Mouse (Mus musculus) ES-E14 (cell line): ENCODE measurements at regions not wholly inside any gene's neighbourhood (a gene's known extent, or its start where the extent isn't known, plus 50 kb on each side); places are given as distances from the start of the nearest gene placed in this dataset.

Source experiments
- DNase-seq: peaks from one replicate; pipeline ENCODE4 v3.0.0-alpha.2; 2013; ENCODE audit warnings: low read depth, low spot score
- H3K27ac ChIP-seq: 2 replicates; pipeline ENCODE4 v1.5.1; 2012; ENCODE audit warnings: low read depth, mild to moderate bottlenecking, low read length, moderate library complexity, mixed read lengths; ENCODE audit not compliant: poor library complexity, insufficient read depth, severe bottlenecking
- H3K36me3 ChIP-seq: 2 replicates; pipeline ENCODE4 v1.6.1; 2012; ENCODE audit warnings: mild to moderate bottlenecking, low read length, moderate library complexity, mixed read lengths; ENCODE audit not compliant: control insufficient read depth, poor library complexity, insufficient read depth, severe bottlenecking
- H3K4me1 ChIP-seq, 2 experiments: fragments of 150-350 bp in 1 of 2; sonication (generic) in 1 of 2; 2 replicates each; pipeline ENCODE4 v1.6.1; 2012; ENCODE audit warnings: low read length in 2 of 2, mild to moderate bottlenecking in 1 of 2, mixed read lengths in 1 of 2; ENCODE audit not compliant: control insufficient read depth in 2 of 2, insufficient read depth in 2 of 2, poor library complexity in 1 of 2
- H3K4me3 ChIP-seq, 2 experiments: fragments of 150-350 bp in 1 of 2; sonication (generic) in 1 of 2; 2 replicates each; pipeline ENCODE4 v1.5.1; 2012; ENCODE audit warnings: low read length in 2 of 2, low read depth in 1 of 2, mild to moderate bottlenecking in 1 of 2, mixed read lengths in 1 of 2; ENCODE audit not compliant: insufficient read depth in 1 of 2, poor library complexity in 1 of 2, severe bottlenecking in 1 of 2
- H3K9ac ChIP-seq: 2 replicates; pipeline ENCODE4 v1.6.1; 2012; ENCODE audit warnings: low read depth, mild to moderate bottlenecking, low read length, mixed read lengths; ENCODE audit not compliant: poor library complexity, insufficient read depth, severe bottlenecking
- H3K9me3 ChIP-seq: fragments of 150-350 bp; sonication (generic); 2 replicates; pipeline ENCODE4 v1.6.1; 2012; ENCODE audit warnings: low read depth, mild to moderate bottlenecking, low read length; ENCODE audit not compliant: control insufficient read depth, insufficient read depth
- CHD2 ChIP-seq: IDR thresholded peaks from 2 replicates; pipeline ENCODE4 v1.6.1; 2014; ENCODE audit warnings: mild to moderate bottlenecking, low read depth, low read length, inconsistent platforms
- HCFC1 ChIP-seq: IDR thresholded peaks from 2 replicates; pipeline ENCODE4 v1.6.1; 2012; ENCODE audit warnings: low read length, inconsistent platforms, borderline replicate concordance; ENCODE audit not compliant: insufficient read depth
- MAFK ChIP-seq: IDR thresholded peaks from 2 replicates; pipeline ENCODE4 v1.6.1; 2014; ENCODE audit warnings: mild to moderate bottlenecking, low read depth, low read length, inconsistent platforms; ENCODE audit not compliant: insufficient read depth
- ZC3H11A ChIP-seq: IDR thresholded peaks from 2 replicates; pipeline ENCODE4 v1.6.1; 2012; ENCODE audit warnings: low read depth, mild to moderate bottlenecking, inconsistent platforms, low read length, borderline replicate concordance
- ZNF384 ChIP-seq: IDR thresholded peaks from 2 replicates; pipeline ENCODE4 v1.6.1; 2012; ENCODE audit warnings: low read depth, low read length, inconsistent platforms
- in situ Hi-C, 2 experiments: fragments of 600-800 bp; cut with MboI; formaldehyde crosslinking; loops; one replicate each; pipeline ENCODE4 v1.15.1; 2025; ENCODE audit warnings: low sequenced_read_pairs in 2 of 2, inconsistent platforms in 1 of 2; ENCODE audit not compliant: unreplicated experiment in 2 of 2

DNA sequence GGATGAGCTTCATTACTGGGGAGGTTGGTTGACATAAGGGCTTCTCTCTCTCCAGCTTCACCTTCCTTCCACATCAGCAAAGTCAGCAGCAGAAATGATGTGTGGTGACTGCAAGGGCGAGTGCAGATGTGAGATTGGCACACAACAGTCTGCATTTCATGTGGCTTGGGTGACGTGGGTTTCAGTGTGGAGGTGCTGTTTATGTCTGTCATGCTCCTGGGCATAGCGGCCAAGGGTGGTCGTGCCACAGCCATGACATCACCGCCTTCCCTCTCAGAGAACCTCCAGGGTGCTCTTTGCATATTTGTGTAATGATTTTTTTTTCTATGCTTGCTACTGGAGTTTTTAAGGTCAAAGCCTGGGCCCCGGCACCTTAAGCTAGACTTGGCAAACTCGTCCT is 64.0 kb downstream of the Pthlh start:
- no peak overlapping the region for H3K9ac ChIP-seq
- in situ Hi-C loops = no loop called here
- no peak overlapping the region for H3K27ac ChIP-seq
- H3K4me3 ChIP-seq = no peak overlapping the region
- TF ChIP-seq ZNF384 (no peak), HCFC1 (no peak), MAFK (no peak), ZC3H11A (no peak), CHD2 (no peak)
- H3K9me3 ChIP-seq = no peaks in the 10 kb centered on the region
- no peaks in the 10 kb centered on the region for H3K4me1 ChIP-seq
- no peak for DNase-seq
- H3K36me3 ChIP-seq = no peaks in the 10 kb centered on the region

DNA sequence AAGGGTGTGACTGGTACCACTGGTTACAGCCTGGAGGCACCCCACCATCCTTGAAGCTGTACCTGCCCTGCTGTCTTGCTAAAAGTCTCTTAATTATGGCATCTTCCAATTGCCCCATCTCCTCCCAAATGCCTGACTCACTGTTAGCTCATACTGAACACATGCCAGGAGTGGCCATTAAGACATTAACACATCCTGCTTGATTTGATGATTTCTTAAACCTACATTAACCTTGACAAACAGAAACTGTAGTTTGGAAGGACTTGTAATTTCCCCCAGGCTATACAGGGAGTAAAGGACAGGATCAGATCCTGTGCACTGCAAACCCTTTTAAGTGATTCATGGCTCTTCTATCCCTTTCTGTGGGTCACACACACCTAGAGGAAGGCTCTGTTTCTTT is 64.6 kb downstream of the Pthlh start:
- H3K4me3 ChIP-seq = no peak overlapping the region
- H3K9ac ChIP-seq = no peak overlapping the region
- H3K4me1 ChIP-seq = no peaks in the 10 kb centered on the region
- DNase-seq = no peak
- no peak overlapping the region for H3K27ac ChIP-seq
- in situ Hi-C loops = no loop called here
- H3K9me3 ChIP-seq = no peaks in the 10 kb centered on the region
- H3K36me3 ChIP-seq = no peaks in the 10 kb centered on the region
- no peak for TF ChIP-seq MAFK
- TF ChIP-seq HCFC1 = no peak
- no peak for TF ChIP-seq ZNF384
- TF ChIP-seq CHD2 = no peak
- no peak for TF ChIP-seq ZC3H11A

DNA sequence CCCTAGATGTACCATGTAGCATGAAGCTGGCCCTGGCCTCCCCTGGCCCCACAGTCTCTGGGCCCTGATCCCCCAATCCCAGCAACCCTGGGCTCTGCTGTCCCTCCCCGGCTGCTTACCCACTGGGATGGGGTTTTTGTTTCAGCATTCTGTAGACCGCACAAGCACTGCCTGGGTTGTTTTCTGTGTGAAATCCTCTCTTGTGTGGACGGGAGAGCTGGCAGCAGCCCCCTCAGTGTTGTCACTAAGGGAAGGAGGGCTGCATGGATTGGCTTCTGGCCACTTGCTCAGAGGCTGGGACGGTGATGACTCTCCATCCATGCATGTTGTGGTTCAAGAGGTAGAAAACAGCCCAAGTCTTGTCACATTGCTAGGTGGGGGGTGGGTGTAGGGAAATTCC is 67.6 kb downstream of the Pthlh start:
- Histone ChIP-seq H3K4me3 (no peak overlapping the region), H3K27ac (no peak overlapping the region), H3K9ac (no peak overlapping the region), H3K4me1 (no peaks in the 10 kb centered on the region), H3K36me3 (no peaks in the 10 kb centered on the region), H3K9me3 (no peaks in the 10 kb centered on the region)
- TF ChIP-seq ZC3H11A (no peak), ZNF384 (no peak), HCFC1 (no peak), MAFK (no peak), CHD2 (no peak)
- in situ Hi-C loops = no loop called here
- DNase-seq = no peak

DNA sequence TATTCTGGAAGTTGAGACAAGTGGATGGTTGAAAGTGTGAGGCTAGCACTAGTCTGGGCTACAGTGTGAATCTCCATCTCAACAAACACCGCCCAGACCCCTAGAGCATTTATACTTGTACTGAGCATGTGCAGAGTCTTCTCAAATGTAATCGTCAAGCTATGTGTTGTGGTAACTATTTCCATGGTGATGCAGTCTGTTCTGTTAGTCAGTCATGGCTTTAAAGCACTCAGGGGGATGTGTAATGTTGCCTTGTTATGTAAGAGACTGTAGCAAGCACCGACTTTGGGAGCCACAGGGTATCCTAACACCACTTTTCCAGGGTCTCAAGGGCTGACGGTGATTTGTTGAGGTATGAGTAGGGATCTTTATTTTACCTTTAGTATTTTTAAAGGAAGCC is 68.7 kb downstream of the Pthlh start:
- H3K4me3 ChIP-seq = no peak overlapping the region
- no peak for DNase-seq
- TF ChIP-seq CHD2 = no peak
- H3K36me3 ChIP-seq = no peaks in the 10 kb centered on the region
- no peak overlapping the region for H3K27ac ChIP-seq
- no peak overlapping the region for H3K9ac ChIP-seq
- H3K9me3 ChIP-seq = no peaks in the 10 kb centered on the region
- H3K4me1 ChIP-seq = no peaks in the 10 kb centered on the region
- in situ Hi-C loops = no loop called here

DNA sequence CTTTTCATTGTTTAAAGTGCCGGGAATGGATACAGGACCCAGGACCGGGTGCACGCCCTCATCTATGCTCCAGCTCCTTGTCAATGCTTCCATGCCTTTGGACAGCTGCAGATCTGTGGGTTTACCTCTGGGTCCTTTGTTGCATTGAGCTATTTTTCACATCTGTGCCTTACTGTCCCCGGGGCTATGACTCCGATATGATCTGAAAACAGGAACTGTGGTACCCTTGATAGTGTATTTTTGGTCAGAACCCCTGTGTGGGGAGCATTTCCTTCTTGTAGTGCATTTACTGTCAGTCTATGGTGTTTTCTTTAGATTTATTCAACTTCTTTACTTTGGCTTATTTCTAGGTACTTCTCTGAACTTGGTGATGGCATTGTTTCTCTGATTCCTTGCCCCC is 76.3 kb downstream of the Pthlh start:
- H3K36me3 ChIP-seq = no peaks in the 10 kb centered on the region
- H3K9ac ChIP-seq = no peak overlapping the region
- TF ChIP-seq ZC3H11A = no peak
- TF ChIP-seq CHD2 = no peak
- no peak for TF ChIP-seq MAFK
- TF ChIP-seq ZNF384 = no peak
- no peak for TF ChIP-seq HCFC1
- no peak overlapping the region for H3K27ac ChIP-seq
- no peak for DNase-seq
- H3K4me3 ChIP-seq = no peak overlapping the region
- in situ Hi-C loops = no loop called here
- no peaks in the 10 kb centered on the region for H3K9me3 ChIP-seq
- H3K4me1 ChIP-seq = no peaks in the 10 kb centered on the region
